ENCODE assay signal across 23 mouse cellular contexts in genomic region chr10:69762977-69763376, GRCm38 (mm10).
DNase-seq lines count a peak whose midpoint lies in the region; ATAC-seq and TF ChIP-seq lines count a peak whose summit lies in the region.
"Had no signal": no experiment of that assay in that cellular context is flagged by ENCODE, and none has a peak within 500 bp of the region (broad histone marks: within the 10 kb centered on the region; RNA-seq: fewer than 3 reads in every experiment).

No protein-coding gene starts in this region.

- H3K27me3 ChIP-seq in midbrain, embryonic 13.5 days = no peaks in the 10 kb centered on the region
- H3K27me3 ChIP-seq in midbrain, postnatal 0 days (ENCODE audit: insufficient read depth, low read length) = no peaks in the 10 kb centered on the region
- no peaks in the 10 kb centered on the region for H3K27me3 ChIP-seq in forebrain, embryonic 16.5 days (replicated peaks; ENCODE audit: control insufficient read depth, insufficient read depth, low read length)
- H3K27me3 ChIP-seq in neural tube, embryonic 14.5 days (ENCODE audit: control insufficient read depth, insufficient read depth, low read length) = no peaks in the 10 kb centered on the region
- H3K27me3 ChIP-seq: embryonic facial prominence, embryonic 12.5 days; limb, embryonic 13.5 days; liver, embryonic 12.5 days; midbrain, embryonic 12.5 days; Patski had no signal

- no peaks in the 10 kb centered on the region for H3K36me3 ChIP-seq in midbrain, embryonic 13.5 days
- H3K36me3 ChIP-seq in midbrain, postnatal 0 days (ENCODE audit: insufficient read depth, low read length) = no peaks in the 10 kb centered on the region
- H3K36me3 ChIP-seq in forebrain, embryonic 16.5 days (ENCODE audit: control insufficient read depth, insufficient read depth) = no peaks in the 10 kb centered on the region
- no peaks in the 10 kb centered on the region for H3K36me3 ChIP-seq in neural tube, embryonic 14.5 days (ENCODE audit: control insufficient read depth, insufficient read depth, low read length)
- H3K36me3 ChIP-seq: embryonic facial prominence, embryonic 12.5 days; limb, embryonic 13.5 days; liver, embryonic 12.5 days; midbrain, embryonic 12.5 days had no signal

- DNase-seq in frontal cortex, postnatal 36 days (ENCODE audit: low spot score in 2 of 2) = no peak
- no peak for DNase-seq in midbrain, postnatal 0 days (ENCODE audit: low spot score)
- DNase-seq in Muller cell, postnatal 12 days (ENCODE audit: inconsistent ontology term) = no peak
- DNase-seq: adrenal gland, adult 2 months; cerebellum, postnatal 25 days; gastrocnemius, postnatal 10 days; kidney, postnatal 36 days; lung, adult 18-20 months; lung, postnatal 10 days; right cerebral cortex, postnatal 14 days; thymus, adult 2 months had no signal

- WGBS in midbrain, embryonic 13.5 days = 73% methylated on average over 7 of the region's 7 CpGs
- 63% methylated on average over 7 of the region's 7 CpGs for WGBS in midbrain, postnatal 0 days
- WGBS in forebrain, embryonic 16.5 days = 51% methylated on average over 7 of the region's 7 CpGs
- 65% methylated on average over 7 of the region's 7 CpGs for WGBS in neural tube, embryonic 14.5 days

- peak; percentile 68 for ATAC-seq in frontal cortex, adult (ENCODE audit: low TSS enrichment)
- ATAC-seq in midbrain, embryonic 13.5 days = peak; percentile 21; the same call in 1 of the 2 replicates
- ATAC-seq in midbrain, postnatal 0 days (ENCODE audit: low FRiP score) = no peak
- peak; percentile 37; the same call in 1 of the 2 replicates for ATAC-seq in forebrain, embryonic 16.5 days
- no peak for ATAC-seq in neural tube, embryonic 14.5 days (ENCODE audit: low read depth)
- ATAC-seq: intestine, postnatal 0 days; liver, embryonic 12.5 days; Patski had no signal

- H3K4me2 ChIP-seq in midbrain, embryonic 13.5 days (replicated peaks) = no peak overlapping the region
- no peak overlapping the region for H3K4me2 ChIP-seq in midbrain, postnatal 0 days (ENCODE audit: low read depth, low read length, poor library complexity, severe bottlenecking)
- no peak overlapping the region for H3K4me2 ChIP-seq in forebrain, embryonic 16.5 days (ENCODE audit: low read length)
- H3K4me2 ChIP-seq in neural tube, embryonic 14.5 days (ENCODE audit: low read depth, low read length) = no peak overlapping the region
- H3K4me2 ChIP-seq: embryonic facial prominence, embryonic 12.5 days; heart, embryonic 11.5 days; limb, embryonic 13.5 days; liver, embryonic 12.5 days; midbrain, embryonic 12.5 days had no signal

- H3K4me3 ChIP-seq in midbrain, embryonic 13.5 days (replicated peaks) = no peak overlapping the region
- H3K4me3 ChIP-seq in midbrain, postnatal 0 days (ENCODE audit: low read depth, low read length) = no peak overlapping the region
- no peak overlapping the region for H3K4me3 ChIP-seq in forebrain, embryonic 16.5 days (replicated peaks; ENCODE audit: low read length)
- H3K4me3 ChIP-seq in neural tube, embryonic 14.5 days (ENCODE audit: low read depth, low read length) = no peak overlapping the region
- H3K4me3 ChIP-seq: embryonic facial prominence, embryonic 12.5 days; limb, embryonic 13.5 days; liver, embryonic 12.5 days; midbrain, embryonic 12.5 days had no signal

- no peak overlapping the region for H3K27ac ChIP-seq in midbrain, embryonic 13.5 days
- no peak overlapping the region for H3K27ac ChIP-seq in midbrain, postnatal 0 days (ENCODE audit: low read depth, low read length)
- H3K27ac ChIP-seq in forebrain, embryonic 16.5 days (ENCODE audit: low read length) = peak overlapping the region; percentile 60
- H3K27ac ChIP-seq in neural tube, embryonic 14.5 days (ENCODE audit: low read depth, low read length) = peak overlapping the region; percentile 52; the same call in 1 of the 2 replicates
- H3K27ac ChIP-seq: embryonic facial prominence, embryonic 12.5 days; limb, embryonic 13.5 days; liver, embryonic 12.5 days; midbrain, embryonic 12.5 days; stomach, postnatal 0 days had no signal

- H3K9ac ChIP-seq in midbrain, embryonic 13.5 days (replicated peaks) = no peak overlapping the region
- H3K9ac ChIP-seq in midbrain, postnatal 0 days (replicated peaks; ENCODE audit: low read length, poor library complexity, severe bottlenecking) = no peak overlapping the region
- H3K9ac ChIP-seq in forebrain, embryonic 16.5 days (replicated peaks; ENCODE audit: low read depth, low read length) = no peak overlapping the region
- H3K9ac ChIP-seq in neural tube, embryonic 14.5 days (replicated peaks; ENCODE audit: low read depth, low read length) = no peak overlapping the region
- H3K9ac ChIP-seq: embryonic facial prominence, embryonic 12.5 days; limb, embryonic 13.5 days; liver, embryonic 12.5 days; midbrain, embryonic 12.5 days had no signal

- no peaks in the 10 kb centered on the region for H3K9me3 ChIP-seq in midbrain, embryonic 13.5 days
- no peaks in the 10 kb centered on the region for H3K9me3 ChIP-seq in midbrain, postnatal 0 days (ENCODE audit: low read length)
- H3K9me3 ChIP-seq in forebrain, embryonic 16.5 days (ENCODE audit: control insufficient read depth, low read length) = no peaks in the 10 kb centered on the region
- no peaks in the 10 kb centered on the region for H3K9me3 ChIP-seq in neural tube, embryonic 14.5 days (ENCODE audit: control insufficient read depth, low read length)
- H3K9me3 ChIP-seq: embryonic facial prominence, embryonic 12.5 days; limb, embryonic 13.5 days; liver, embryonic 12.5 days; midbrain, embryonic 12.5 days had no signal

- TF ChIP-seq CTCF in midbrain, postnatal 0 days (IDR thresholded peaks at IDR 0.05) = no peak

- H3K4me1 ChIP-seq in midbrain, embryonic 13.5 days (replicated peaks) = peaks cover 21% of the 10 kb centered on the region
- H3K4me1 ChIP-seq in midbrain, postnatal 0 days (ENCODE audit: insufficient read depth, low read length) = no peaks in the 10 kb centered on the region
- peaks cover 21% of the 10 kb centered on the region for H3K4me1 ChIP-seq in forebrain, embryonic 16.5 days (replicated peaks; ENCODE audit: control insufficient read depth, insufficient read depth, low read length)
- 0 out of 2 replicates have a peak, but pooled peaks cover 14% of the 10 kb centered on the region for H3K4me1 ChIP-seq in neural tube, embryonic 14.5 days (ENCODE audit: control insufficient read depth, insufficient read depth, low read length)
- H3K4me1 ChIP-seq: limb, embryonic 13.5 days; liver, embryonic 12.5 days had no signal

Comparison
In these comparisons a context has a peak if more than half of its experiments do, and no peak if none do; other contexts are left out.
1. ATAC-seq: peak in frontal cortex, adult (single experiment), midbrain, embryonic 13.5 days (single experiment) and forebrain, embryonic 16.5 days (single experiment); none in midbrain, postnatal 0 days (single experiment) and neural tube, embryonic 14.5 days (single experiment).
2. H3K27ac ChIP-seq: peak in forebrain, embryonic 16.5 days (single experiment) and neural tube, embryonic 14.5 days (single experiment); none in midbrain, embryonic 13.5 days (single experiment) and midbrain, postnatal 0 days (single experiment).